Mouse (Mus musculus) lung, adult 2 months (tissue): Measurements from ENCODE around the gene Fam83f.

ENCODE experiments used
- CTCF ChIP-seq: fragments of 200-500 bp; IDR thresholded peaks from 2 replicates; pipeline ENCODE4 v1.5.1; 2011; ENCODE audit warnings: mild to moderate bottlenecking, low read length, control low read depth; ENCODE audit not compliant: insufficient read depth
- POLR2A ChIP-seq: fragments of 200-500 bp; IDR thresholded peaks from 2 replicates; pipeline ENCODE4 v1.6.1; 2011; ENCODE audit warnings: low read depth, mild to moderate bottlenecking, control low read depth, low read length, borderline replicate concordance; ENCODE audit errors: extremely low read depth

- no peak for TF ChIP-seq POLR2A
- TF ChIP-seq CTCF: no peak
Measured at GRCm38 (mm10) chr15:80738244-80738643, 66.6 kb downstream of the Fam83f start.
